Mouse (Mus musculus) NIH3T3 (cell line): Measurements from ENCODE around the gene Prex1.
A peak's percentile ranks its signal among the peaks of the same experiment; 100 is the strongest.

Experiments
- DNase-seq: peaks from one replicate; pipeline ENCODE4 v3.0.0-alpha.2; 2012; ENCODE audit warnings: low read depth

Gene Prex1

DNA sequence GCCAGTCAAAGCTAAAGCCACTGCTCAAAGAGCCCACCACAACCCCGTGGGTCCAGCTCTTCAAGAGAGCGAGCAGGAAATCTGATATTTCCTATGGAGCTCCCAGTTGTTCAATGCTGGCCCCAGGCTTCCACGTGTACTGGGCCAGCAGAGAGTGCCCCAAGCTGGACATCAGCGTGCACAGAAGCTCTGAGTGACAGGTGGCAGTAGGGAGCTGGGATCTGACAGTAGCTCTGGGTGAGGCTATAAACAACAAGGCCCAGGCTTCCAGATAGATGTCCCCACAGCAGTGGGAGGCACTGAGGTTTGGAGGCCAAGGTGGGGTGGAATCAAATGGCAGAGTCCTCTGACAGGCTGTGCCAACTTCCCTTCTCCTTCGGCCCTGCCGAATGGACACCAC lies 107.6 kb downstream of the Prex1 start:
- no peak for DNase-seq

DNA sequence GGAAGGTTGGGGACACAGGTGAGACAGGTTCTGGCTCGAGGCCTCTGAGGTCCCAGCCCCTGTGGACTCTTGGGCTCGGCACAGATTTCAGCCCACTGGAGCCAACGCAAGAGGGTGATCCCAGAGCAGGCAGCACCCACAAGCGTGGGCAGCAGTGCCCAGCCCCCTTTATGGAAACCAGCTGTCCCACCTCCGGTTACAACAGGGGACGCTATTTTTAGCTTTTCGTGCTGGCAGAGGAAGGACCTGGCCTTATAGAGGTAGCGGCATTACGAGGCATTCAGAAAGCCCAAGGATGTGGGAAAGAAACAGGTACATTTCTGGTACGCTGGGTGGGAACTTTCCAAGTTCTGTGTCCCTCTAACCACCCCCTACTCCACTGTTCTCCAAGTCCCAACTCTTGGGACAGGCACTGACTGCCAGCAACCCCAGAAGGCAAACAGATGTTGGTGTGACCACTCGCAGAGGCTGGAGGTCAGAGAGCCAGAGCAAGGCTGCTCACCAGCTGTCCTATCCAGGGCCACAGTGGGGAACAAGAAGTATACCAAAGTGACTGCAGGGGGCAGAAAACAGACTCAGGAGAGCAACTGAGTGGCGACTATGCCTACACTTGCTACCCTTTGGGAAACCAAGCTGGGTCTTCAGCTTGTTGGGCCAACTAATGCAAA lies 108.3 kb downstream of the Prex1 start:
- DNase-seq = no peak

DNA sequence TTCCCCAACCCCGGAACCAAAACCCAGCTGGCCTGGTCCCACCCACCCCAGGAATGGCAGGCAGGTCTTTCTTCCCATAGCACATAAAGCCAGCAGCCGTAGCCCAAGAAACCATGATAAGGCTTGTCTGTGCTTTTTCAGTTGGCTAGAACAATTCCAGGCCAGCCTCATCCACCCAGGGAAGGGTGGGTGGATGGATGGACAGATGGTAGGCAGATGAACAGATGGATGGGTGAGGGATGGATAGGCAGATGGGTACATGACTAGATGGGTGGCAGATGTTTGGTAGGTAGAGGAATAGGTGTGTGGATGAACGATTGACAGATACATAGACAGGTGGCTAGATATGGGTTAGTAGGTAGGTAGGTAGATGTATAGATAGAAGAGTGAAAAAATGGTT lies 110.7 kb downstream of the Prex1 start:
- no peak for DNase-seq

DNA sequence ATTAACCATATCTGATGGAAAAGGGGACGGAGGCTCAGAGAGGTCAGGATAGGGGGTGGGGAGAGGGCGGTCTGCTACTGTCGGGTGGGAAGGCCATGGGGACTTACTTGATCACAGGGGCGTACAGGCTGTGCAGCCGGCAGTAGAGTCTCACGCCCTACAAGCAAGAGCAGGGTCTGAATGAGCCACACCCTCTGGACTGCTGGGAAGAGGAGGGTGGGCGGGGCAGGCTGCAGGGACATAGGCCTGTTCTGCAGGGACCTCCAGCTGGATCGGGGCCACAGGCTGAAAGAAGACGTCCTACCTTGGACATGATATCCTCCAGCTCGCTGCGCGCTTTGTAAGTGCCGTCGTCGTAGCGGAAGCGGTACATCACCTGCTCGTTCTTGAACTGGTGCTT lies 112.2 kb downstream of the Prex1 start:
- DNase-seq = no peak

DNA sequence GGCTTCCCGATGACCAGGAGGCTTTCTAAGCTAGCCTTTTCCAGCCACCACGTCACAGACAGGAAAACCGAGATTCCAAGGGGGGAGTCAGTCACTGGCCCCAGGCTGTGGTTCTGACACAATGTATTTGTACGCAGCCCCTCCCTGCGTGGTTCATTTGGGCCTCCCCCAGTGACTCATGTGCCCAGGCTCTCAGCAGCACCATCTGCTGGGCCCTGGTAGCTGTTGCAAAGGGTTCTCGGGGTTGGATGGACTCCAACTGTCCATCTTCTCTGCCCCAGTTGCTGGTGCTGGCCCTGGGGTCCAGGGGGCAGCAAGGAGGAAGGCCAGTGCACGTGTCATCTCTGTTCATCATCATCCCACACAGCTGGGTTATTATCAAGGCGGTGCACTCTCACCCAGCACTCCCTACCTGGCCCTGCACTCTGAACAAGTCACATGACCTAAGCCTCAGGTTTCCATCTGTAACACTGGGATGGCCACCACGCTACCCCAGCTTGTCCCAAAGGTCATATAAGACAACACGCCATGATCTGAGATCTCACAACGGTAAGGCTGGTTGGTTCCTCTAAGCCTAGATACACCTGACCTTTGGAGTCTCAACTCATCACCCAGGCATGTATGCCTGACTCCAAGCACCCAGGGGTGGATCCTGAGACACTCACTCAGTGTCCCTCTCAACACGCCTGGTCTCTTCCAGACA lies 115.0 kb downstream of the Prex1 start:
- DNase-seq = peak; percentile 52

DNA sequence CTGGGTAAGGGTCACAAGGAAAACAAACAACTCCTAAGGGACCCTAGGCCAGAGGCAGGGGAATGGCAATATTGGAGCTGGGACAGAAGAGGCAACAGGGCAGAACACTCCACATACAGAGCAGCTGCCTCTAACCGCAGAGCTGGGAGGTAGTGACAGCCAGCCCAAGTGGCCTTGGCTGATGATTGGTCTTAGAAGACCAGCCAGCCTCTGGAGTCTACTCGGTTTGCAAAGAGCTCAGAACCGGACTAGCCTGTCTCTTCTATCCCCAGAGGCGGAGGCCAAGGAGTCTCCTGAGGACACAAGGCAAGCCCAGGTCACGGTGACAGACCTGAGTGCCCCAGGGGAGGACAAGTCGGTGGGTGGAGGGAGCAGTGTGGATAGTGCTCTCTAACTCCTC lies 115.9 kb downstream of the Prex1 start:
- DNase-seq = no peak

DNA sequence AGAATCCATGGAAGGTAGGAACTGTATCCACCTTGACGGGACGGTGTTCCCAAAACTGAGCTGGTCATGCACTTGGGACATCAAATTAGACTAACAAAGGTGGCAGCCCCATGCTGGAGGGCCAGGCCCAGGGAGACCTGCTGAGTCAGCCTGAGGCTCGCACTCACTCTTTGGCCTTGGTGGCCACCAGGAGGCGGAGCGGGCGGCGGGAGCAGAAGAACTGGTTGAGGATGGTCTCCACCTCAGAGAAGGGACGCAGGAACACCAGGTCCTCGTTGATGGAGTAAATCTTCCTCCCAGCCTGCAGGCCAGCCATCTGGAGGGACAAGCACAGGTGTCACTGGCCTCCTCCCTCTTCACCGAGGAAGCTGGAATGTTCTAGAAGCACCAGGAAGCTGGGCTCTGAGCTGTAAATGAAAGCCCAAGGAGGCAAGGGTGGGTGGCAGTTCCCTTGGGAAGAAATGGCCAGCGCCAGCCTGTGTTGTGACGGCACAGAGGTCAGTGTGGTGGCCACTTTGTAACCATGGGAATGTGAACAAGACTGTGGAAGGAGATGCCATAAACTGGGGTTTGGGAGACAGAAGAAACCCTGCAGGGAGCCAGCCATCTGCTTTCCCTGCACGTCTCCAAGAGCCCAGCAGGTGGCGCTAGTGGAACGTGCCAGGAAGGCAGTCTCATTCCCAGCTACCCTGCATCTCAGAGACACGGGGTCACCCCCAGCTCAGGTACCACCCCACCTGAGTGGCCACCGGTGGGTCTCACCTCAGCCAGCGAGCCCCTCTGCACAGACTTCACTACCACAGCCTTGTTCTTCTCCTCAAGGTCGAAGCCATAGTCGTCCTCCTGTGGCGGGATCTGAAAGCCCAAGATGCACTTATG lies 121.4 kb downstream of the Prex1 start:
- DNase-seq = peak; percentile 82

DNA sequence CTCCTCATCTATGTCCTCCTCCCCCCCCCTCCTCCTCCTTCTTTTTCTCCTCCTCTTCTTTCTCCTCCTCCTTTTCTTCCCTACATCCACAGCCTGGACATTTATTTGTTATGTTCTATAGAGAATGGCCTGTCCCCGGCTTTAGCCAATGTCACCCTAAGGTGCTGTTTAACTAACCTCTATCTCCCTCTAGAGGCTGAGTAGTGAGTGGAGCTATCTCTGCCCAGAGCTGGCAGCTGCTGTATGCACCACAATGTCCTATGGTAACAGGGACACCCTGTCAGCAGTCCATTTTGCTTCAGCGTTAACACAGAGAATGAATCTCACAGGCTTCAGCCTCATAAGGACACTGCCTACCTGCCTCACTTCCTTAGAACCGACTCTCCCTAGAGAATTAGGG lies 129.1 kb downstream of the Prex1 start:
- peak; percentile 29 for DNase-seq

DNA sequence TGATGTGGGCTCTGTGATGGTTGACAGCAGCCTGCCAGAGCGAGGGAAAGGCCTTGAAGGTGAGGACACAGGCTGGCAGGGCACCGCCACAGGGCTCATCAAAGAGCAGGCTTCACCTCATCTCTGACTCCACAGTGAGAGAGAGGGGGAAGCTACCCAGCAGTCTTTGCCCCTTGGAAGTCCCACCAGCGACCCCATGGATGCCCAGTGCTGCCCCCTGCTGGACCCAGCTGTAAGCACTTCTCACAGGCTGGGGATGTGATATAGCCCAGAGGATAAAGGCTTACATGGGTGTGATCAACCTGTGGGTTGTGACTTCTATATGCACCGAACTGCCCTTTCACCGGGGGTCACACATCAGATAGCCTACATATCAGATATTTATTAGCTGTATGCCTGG lies 130.3 kb downstream of the Prex1 start:
- no peak for DNase-seq

DNA sequence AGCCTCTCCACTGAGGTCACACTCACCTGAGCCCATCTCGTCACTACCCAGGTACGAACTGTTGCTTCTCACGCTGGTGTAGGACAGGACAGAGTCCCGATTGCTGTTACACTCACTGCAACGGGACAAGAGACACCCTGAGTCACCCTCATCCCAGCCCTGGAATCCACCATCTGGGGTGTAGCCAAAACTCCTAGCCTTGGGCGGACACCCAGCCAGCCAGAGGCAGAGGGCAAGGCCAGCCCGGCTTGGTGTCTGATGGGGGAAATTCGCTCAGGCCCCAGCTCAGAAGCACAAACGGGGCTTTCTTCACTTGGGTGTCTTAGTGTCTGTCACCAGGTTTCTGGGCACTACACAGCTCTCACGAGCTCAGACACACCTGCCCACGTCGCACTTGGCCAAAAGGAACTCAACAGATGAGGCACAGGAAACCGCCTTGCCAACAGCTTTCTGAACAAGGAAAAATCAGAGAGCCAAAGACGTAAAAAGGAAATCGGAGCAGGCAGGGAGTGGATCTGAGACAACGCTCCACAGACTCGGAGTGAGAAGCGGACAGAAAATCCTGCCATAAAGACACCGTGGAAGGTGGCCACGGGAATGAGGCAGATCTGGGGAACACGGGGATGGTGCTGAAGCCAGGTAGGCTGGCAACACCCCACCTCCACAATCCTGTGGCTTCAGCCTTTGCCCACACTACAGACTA lies 131.6 kb downstream of the Prex1 start:
- DNase-seq = no peak

DNA sequence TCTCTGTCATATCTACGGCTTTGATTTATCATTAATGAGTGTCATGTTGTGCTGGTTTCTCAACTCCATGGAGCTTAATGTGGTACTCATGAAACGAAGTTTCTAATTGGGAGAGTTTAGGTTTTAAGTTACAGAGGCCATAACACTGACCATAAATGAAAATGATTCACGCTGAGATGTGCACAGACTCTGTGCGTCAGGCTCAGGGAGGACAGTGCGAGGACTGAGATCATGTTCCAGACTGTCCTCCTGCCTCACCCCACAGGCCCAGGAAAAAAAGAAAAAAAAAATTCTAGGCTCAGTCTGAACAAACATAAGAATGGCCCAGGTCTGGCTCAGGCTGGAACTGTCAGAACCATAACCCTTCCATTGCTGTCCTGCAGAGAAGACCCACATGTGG lies 133.8 kb downstream of the Prex1 start:
- DNase-seq = no peak

DNA sequence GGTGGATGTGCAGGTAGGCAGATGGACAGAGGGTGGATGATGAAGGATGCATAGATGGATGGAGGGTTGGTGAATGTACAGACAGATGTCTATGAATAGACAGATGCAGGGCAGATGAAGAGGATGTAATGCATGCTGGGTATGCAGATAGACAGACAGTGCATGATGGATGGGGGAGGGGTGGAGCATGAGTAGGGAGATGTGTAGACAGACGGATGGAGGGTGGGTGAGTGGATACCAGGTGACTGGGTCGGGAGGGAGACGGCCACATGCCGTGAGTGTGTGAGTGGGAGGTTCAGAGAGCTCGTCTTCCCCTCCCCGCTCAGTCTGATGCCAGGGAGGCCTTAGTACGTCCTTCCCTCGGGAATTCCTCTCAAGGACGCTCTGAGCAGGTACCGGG lies 134.3 kb downstream of the Prex1 start:
- DNase-seq = no peak

DNA sequence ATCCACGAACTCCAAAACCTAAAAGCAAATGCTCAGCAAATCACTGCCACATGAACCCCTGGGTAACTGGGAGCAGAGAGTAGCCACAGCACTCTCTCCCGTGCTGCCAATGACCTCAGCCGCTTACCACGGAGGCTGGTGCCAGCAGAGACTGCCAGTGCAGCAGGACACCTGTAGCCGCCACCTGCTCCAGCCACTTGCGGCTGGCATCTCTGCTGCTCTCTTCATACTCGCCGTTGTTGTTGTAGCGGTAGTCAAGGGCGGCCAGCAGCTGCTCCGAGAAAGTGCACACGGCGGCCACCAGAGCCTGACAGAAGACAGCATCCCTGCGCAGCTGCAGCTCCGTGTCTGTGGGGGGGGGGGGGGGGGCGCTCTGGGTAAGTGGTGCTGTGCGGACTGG lies 138.2 kb downstream of the Prex1 start:
- no peak for DNase-seq

DNA sequence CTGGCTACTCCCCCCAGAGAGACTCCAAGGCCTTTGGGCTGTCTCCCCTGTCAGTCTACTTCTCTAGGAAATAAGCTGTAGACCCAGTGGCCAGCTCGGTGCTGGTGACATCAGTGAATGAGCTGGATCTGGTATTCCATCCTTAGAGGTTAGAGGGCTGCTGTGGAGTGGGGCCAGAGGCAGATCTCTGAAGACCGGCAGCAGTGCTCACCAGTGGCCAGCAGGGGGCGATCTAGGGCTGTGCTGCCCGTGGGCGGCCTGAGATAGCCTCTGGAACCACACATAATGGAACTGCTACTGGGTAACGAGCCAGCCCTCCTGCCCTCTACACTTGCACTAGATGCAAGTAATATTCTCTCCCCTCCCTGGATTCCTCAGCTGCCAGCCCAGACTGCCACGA lies 138.7 kb downstream of the Prex1 start:
- DNase-seq = peak; percentile 73

DNA sequence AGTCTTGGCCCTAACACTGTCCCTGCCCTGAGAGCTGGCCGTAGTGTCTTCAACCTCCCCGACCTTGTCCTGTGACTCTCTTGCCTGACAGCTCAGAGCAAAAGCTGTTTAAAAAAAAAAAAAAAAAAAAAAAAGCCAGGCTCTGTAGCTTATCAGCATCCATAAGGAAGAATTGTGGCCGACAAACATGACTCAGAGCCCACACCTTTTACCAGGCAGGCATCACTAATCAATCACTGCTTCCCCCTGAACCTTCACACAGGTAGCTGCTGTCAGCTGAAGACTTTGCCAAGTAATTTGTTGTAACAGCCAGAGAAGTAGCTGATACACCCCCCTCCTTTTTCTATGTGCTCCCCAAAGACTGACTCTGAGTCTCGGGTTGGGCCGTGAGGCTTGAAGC lies 140.0 kb downstream of the Prex1 start:
- no peak for DNase-seq

DNA sequence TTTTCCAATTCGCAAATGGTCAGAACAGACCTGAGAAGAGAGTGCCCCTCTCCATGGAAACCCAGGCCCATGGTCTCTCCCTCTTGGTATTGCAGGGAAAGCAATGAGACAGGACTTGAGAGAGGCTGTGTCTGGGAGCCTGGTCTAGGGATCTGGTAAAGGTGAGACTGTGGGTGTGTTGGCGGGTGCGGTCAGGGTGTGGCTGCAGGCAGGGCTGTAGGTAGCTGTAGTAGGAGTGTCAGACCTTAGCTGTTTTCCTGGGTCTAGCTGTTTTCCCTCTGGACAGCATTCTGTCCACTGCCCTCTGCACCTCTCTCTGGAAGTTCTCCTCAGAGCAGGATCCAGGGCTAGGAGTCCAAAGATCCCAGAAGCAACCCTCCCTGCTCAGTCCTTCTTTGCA lies 141.3 kb downstream of the Prex1 start:
- DNase-seq = no peak

DNA sequence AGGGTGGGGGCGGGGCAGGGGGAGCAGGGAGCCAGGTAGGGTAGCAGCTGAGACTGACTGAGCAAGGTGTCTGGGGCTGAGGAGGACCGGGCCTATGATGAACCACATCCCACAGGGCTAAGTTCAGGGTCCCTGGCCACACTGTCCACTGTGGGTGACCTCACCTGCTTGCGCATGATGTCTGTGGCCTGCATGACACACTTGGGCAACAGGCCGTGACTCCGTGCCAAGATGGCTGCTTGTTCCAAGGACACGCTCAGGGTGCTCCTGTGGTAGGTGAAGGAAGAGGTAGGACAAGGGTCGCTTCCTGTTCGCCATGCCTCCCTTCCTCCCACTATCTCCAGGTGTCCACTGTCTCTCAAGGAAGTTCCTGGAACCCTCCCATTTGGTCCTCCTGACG lies 144.4 kb downstream of the Prex1 start:
- DNase-seq = no peak

DNA sequence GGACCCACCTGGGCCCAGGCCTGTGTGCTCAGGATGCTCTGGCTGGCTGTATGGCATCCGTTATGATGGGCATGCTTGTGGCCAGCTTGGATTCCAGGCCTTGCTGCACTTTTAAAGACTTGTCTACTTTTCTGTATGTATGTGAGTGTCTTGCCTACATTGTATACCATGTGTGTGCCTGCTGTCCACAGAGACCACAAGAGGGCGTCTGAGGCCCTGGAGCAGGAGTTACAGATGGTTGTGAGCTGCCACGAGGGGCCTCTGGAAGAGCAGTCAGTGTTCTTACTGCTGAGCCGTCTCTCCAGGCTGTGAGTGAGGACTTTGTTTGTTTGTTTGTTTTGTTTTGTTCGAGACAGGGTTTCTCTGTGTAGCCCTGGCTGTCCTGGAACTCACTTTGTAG lies 148.1 kb downstream of the Prex1 start:
- peak; percentile 20 for DNase-seq

DNA sequence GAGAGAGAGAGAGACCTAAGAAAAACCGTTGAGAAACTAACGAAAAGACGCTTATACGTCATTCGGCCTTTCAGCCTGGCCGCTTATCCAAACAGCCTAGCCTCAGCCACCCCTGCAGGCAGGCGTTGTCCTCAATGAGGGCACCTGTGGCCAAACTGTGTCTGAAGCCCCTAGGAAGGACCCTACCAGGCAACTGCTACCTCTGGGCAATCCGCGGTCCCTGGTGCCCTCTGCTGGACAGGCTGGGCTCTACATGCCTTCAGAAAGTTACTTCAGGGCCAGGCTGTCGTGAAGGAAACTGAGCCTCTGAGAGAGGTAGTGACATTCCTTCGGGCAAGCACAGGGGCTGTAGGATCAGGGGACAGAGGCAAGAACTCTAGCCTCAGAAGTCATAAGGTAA lies 149.2 kb downstream of the Prex1 start:
- peak; percentile 71 for DNase-seq

DNA sequence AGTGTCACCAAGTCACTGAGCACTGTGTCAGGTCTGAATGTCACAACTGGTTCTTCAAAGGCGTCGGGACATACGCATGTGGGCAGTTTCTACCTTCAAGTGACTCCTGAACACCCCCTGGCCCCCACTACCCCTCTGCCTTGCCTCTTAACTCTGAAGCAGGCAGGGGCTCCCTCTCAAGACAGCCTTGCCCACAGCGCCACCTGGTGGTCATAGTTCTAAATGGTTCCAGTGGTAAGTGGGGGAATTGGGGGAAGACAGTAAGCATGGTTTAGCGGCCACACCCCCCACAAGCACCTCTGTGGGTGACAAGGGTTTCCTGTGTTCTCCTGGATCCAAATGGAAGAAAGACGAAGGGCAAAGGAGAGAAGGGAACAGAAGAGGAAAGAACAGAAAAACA lies 149.7 kb downstream of the Prex1 start:
- DNase-seq = peak; percentile 93

DNA sequence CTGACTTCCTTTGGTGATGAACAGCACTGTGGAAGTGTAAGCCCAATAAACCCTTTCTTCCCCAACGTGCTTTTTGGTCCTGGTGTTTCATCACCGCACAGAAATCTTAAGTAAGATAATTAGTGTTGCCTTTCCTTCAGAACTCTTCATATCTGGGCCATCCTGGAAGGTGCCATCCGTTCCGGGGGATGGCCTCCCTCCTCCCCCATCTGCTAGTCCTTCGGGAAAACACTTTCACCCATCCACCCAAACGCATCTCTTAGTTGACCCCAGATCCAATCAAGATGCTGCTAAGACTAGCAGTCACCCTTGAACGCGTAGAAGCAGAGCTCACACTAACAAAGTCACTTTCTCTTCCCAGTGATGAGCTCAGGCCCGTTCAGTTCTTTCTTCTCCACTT lies 150.6 kb downstream of the Prex1 start:
- peak; percentile 8 for DNase-seq

DNA sequence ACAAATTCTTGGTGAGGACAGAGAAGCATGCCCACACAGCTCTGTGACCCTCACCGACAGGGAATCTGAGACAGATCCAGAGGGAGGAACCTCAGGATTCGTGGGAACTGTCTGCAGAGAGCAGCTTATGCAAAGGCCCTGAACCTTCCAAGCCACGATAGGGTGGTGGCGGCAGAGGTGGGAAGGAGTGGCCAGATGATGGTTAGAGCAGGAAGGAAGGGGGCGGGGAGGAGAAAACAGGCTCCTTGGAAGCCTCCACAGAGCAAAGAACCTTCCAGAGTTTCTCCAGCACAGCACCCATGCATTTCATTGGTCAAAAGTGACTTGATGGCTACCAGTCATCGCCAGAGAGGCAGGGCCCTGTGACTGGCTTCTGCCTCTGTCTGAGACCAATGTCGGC lies 151.9 kb downstream of the Prex1 start:
- DNase-seq = no peak

DNA sequence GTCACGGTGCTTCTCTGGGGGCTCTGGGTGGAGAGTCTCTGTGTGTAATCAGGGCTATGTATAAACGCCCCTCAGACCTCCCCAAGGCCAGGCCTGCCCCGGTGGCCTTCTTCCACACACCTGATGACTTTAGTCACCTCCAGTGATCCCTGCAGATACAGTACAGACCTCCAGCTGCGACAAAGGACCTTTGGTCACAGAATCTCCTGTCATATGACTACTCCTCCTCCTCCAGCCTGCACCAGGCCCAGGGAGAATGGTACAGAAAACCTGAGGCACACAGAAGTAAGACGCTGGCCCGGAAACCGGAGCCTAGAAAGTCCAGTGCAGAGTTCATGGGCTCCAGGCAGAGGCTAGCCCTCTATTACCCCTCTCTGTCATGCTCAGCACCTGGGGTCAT lies 152.8 kb downstream of the Prex1 start:
- DNase-seq = no peak
